Mouse (Mus musculus) fat pad, adult 2 months (tissue): ENCODE measurements around the gene Gm20388.

Experiments
- DNase-seq: peaks from one replicate; pipeline ENCODE4 v3.0.0-alpha.2; 2011; ENCODE audit warnings: low read depth, low spot score; ENCODE audit errors: extremely low read depth

The Gm20388 gene

DNA sequence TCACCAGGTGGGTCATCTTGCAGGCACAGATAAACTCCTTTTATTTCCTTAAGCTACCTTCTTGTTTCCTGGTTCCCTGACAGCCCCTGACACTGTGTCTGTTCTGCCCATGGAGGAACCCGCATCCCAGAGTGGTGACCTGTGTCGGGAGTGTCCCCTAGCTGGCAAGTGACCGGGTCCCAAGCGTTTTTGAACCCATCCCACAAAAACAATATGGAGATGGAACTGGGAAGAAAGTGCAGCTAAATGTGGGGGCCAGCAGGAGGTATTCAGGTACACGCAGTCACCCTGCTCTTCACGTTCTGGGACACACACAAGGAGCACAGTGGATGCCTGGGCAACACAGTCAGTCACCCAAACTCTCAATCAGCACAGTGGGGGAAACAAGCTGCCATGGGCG lies 2035.7 kb downstream of the Gm20388 start:
- DNase-seq: no peak

- no peak for DNase-seq
These were observed 2036.6 kb downstream of the Gm20388 start for GRCm38 (mm10) chr8:121947047-121947752.

DNA sequence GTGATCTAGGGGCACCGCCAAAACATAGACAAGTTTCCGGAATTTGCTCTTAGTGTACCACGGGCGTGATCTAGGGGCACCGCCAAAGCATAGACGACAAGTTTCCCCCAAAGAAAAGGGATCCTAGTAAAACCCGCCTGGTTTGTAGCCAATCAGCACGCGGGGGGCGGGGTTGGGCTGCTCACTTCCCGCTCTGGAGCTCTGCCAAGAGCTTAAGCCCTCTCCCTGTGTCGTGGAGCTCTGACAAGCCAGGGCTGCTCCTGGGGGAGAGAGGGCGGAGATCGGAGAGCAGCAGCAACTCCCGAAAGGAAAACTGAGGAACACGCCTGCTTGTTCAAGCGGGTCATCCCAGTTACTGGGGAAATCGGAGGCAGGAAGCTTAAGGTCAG lies 2037.1 kb downstream of the Gm20388 start:
- no peak for DNase-seq

DNA sequence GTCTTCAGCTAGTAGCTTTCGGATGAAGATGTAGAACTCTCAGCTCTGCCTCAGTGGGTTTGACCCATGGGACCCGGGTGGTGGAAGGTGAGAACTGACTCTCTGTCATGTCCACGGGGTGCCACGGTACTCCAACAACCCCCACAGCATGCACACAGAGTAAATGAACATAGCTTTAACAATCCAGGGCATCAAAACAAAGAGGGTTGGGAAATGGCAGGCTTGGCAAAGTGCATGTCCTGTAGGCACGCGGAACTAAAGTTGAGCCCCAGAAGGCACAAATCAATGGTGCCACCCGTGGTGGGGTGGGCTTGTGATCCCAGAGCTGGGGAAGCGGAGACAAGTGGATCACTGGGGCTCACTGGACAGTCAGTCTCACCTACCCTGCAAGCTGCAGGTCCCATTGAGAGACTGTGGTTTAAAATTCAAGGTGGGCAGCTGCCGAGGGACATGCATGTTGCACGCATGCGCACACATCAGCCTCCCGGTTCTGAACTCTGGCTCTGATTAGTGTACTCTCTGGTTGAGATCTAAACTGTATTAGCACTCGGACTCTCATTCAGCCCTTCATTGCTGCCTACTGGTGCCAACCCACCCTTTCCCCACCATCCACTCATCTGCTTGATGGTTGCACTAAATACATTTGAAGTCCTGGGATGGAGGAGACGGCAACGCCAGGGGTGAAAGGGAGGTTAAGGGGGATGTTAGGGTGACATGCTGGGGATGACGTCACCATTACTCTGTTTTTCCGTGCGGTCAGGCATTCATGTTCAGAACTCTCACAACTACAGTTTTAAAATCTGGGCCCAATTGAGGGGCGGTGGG lies 2037.9 kb downstream of the Gm20388 start:
- no peak for DNase-seq

DNA sequence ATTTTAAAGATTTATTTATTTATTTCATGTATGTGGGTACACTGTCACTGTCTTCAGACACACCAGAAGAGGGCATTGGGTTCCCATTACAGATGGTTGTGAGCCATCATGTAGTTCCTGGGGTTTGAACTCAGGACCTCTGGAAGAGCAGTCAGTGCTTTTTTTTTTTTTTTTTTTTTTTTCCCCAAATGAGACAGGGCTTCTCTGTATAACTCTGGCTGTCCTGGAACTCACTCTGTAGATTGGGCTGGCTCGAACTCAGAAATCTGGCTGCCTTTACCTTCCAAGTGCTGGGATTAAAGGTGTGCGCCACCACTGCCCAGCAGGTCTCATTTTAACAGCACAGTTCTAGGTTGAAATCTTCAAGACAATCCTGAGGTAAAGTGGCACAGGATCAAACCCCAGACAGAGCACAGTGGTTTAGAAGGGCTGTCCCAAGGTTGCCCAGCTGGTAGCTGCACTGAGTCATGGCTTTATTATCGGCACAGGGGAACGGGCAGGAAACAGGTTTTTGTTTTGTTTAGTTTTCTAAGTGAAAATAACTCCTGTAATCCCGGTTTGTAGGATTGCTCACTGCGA lies 2038.7 kb downstream of the Gm20388 start, which contains the start of gene Banp:
Banp (plus strand) TSS at position 529 of the 579 bp plus-strand sequence.
- no peak for DNase-seq

- DNase-seq: peak; percentile 97
These were observed 2039.5 kb downstream of the Gm20388 start for GRCm38 (mm10) chr8:121949941-121950748.

DNA sequence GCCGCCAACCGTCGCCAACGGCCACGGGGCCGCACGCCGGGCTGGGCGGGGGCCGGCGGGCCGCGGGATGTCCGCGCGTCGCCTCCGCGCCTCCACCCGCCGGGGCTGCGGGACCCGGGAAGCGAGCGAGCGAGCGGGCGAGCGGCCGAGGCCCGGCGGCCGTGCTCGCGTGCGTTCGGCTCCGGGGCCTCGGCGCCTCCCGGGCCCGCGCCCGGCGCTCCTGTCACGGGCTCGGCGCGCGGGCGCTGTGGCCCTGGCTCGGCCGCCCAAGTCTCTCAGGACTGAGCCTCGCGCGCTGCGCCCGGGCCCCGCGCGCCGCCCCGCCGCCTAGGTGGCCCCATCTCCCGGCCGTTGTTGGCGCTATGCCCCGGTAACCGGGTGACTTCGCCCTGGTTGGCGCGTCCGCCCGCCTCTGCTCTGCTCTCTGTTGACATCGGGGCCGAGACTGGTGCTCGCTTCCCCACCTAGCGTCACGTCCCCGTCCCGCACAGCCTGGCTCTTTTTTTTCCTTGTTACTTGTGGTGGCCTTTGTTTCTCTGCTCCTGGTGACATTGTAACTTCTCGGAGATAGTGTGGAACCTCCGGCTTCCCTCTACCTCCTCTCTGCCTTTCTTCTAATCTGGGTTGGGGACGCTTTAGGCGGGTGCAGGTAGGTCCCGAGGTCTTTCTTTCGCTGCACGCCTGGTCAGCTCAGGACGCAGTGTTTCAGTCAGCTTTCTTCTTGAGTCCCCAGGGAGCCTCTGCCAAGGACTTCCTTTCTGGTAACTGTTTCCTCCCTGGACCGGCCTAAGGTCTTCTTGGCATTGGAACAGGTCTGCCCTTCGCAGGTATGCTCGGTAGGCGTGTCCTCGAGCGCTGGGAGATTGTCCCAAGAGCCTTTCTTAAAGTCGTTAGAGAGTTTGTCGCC lies 2040.4 kb downstream of the Gm20388 start:
- peak; percentile 36 for DNase-seq

GRCm38 (mm10) chr8:121951656-121952009 lies 2041.0 kb downstream of the Gm20388 start:
- DNase-seq: no peak

DNA sequence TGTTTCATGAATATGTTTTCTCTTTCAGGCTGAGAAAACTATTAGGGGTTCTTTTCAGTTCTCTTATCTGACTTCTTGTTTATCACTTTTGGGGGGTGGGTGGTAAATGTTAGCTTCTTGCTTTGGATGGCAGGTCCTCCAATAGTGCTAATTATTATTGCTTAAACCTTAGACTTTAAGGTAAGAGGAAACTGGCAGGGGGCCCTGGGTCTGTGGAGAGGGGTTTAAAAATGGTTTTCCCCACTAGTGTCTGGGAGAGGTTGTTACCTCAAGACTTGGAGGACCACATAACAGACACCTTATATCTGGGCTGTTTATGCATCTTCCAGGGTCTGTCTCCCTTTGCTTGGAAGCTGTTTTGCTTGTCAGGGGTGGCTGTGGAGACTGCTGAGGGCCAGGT lies 2041.5 kb downstream of the Gm20388 start:
- DNase-seq: no peak

DNA sequence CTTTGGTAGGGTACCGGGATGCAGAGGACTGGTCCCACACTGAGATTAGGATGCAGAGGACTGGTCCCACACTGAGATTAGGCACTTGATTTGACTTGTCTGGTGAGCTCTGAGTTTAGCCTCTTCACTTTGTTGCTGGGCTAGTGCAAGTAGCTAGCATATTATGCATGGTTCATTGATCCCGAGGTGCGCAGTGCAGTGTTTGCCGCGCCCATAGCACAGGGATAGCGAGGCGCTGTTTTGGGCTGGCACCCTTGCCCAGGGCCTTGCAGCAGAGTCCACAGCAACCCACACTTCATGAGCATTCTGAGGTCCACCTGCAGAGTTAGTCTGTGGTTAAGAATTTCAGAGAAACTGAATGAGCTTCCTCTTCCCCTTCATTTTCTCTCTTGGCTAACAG lies 2042.2 kb downstream of the Gm20388 start:
- DNase-seq: no peak

GRCm38 (mm10) chr8:121953821-121954545 lies 2043.3 kb downstream of the Gm20388 start:
- no peak for DNase-seq

DNA sequence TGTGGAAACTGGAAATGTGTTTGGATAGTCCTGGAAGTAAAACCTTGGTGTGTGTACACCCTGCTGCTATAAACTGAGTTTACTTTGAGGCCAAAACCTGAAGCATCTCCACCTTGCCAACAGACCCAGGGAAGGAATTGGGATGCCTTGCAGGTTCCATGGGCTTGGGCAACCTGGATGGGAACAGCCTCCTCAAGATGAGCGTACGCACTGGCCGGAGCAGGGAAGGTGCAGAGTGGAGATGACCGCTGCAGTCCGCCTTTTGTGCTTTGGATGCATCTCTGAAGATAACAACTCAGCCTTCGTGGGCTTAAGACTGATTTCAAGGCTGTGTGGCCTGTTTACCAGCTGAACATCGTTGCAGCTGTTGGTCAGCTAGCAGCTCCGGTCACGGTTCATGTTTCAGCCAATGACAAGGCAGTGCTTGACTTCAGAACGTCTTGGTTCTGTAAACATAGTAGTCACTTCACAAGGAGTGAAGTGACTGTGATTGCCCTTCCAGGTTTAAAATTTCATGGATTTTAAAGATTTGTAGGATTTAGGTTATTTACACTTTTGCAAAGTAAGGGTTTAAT lies 2044.4 kb downstream of the Gm20388 start:
- no peak for DNase-seq

- DNase-seq: no peak
These were observed 2045.3 kb downstream of the Gm20388 start for GRCm38 (mm10) chr8:121955825-121956500.

GRCm38 (mm10) chr8:121958395-121958794 lies 2047.8 kb downstream of the Gm20388 start:
- DNase-seq: no peak

- DNase-seq: no peak
These were observed 2052.3 kb downstream of the Gm20388 start for GRCm38 (mm10) chr8:121962892-121963291.

GRCm38 (mm10) chr8:121964716-121965512 lies 2054.3 kb downstream of the Gm20388 start:
- no peak for DNase-seq

- no peak for DNase-seq
These were observed 2055.5 kb downstream of the Gm20388 start for GRCm38 (mm10) chr8:121966110-121966509.
